Comparison of ENCODE assay signal across 24 mouse cellular contexts in genomic region chr4:56698671-56699070, GRCm38 (mm10). TPM values are rescaled to one million over a fixed set of nuclear protein-coding genes. Genes with fewer than 3 reads are reported as not detected.
DNase-seq lines count a peak whose midpoint lies in the region; ATAC-seq and TF ChIP-seq lines count a peak whose summit lies in the region.
"Had no signal": no experiment of that assay in that cellular context is flagged by ENCODE, and none has a peak within 500 bp of the region (broad histone marks: within the 10 kb centered on the region; RNA-seq: fewer than 3 reads in every experiment).

No protein-coding gene starts in this region.

- H3K4me3 ChIP-seq in kidney, postnatal 0 days (replicated peaks; ENCODE audit: low read depth, low read length), result no peak overlapping the region
- H3K4me3 ChIP-seq: embryonic facial prominence, embryonic 12.5 days; forebrain, embryonic 15.5 days; intestine, embryonic 15.5 days had no signal

- no peak overlapping the region for H3K27ac ChIP-seq in kidney, postnatal 0 days
- H3K27ac ChIP-seq: embryonic facial prominence, embryonic 12.5 days; forebrain, embryonic 15.5 days; hindbrain, embryonic 14.5 days; intestine, embryonic 15.5 days had no signal

- no peak overlapping the region for H3K9ac ChIP-seq in kidney, postnatal 0 days (ENCODE audit: low read depth, low read length)
- H3K9ac ChIP-seq: embryonic facial prominence, embryonic 12.5 days; forebrain, embryonic 15.5 days; hindbrain, embryonic 14.5 days; intestine, embryonic 15.5 days had no signal

- WGBS in kidney, postnatal 0 days, result 36% methylated on average over 5 of the region's 5 CpGs

- ATAC-seq in kidney, postnatal 0 days (replicated peaks; ENCODE audit: low FRiP score, low read depth), result no peak
- ATAC-seq: forebrain, embryonic 15.5 days; intestine, embryonic 15.5 days had no signal

- no peak for TF ChIP-seq CTCF in kidney, postnatal 0 days (IDR thresholded peaks at IDR 0.05; ENCODE audit: low read depth)

- no peaks in the 10 kb centered on the region for H3K27me3 ChIP-seq in kidney, postnatal 0 days (ENCODE audit: insufficient read depth, low read length)
- H3K27me3 ChIP-seq: CH12.LX; embryonic facial prominence, embryonic 12.5 days; forebrain, embryonic 15.5 days; intestine, embryonic 15.5 days had no signal

- H3K36me3 ChIP-seq in kidney, postnatal 0 days (ENCODE audit: insufficient read depth, low read length), result no peaks in the 10 kb centered on the region
- H3K36me3 ChIP-seq: embryonic facial prominence, embryonic 12.5 days; forebrain, embryonic 15.5 days; intestine, embryonic 15.5 days had no signal

- no peaks in the 10 kb centered on the region for H3K4me1 ChIP-seq in kidney, postnatal 0 days (replicated peaks; ENCODE audit: insufficient read depth, low read length)
- H3K4me1 ChIP-seq: embryonic facial prominence, embryonic 12.5 days; forebrain, embryonic 15.5 days; intestine, embryonic 15.5 days had no signal

- H3K9me3 ChIP-seq in kidney, postnatal 0 days (replicated peaks; ENCODE audit: low read length), result no peaks in the 10 kb centered on the region
- H3K9me3 ChIP-seq: embryonic facial prominence, embryonic 12.5 days; forebrain, embryonic 15.5 days; intestine, embryonic 15.5 days had no signal

- peak; percentile 20 for DNase-seq in gastrocnemius, adult 18-20 months (ENCODE audit: low spot score)
- no peak for DNase-seq in gastrocnemius, postnatal 25 days
- DNase-seq in kidney, postnatal 0 days (ENCODE audit: low spot score), result peak; percentile 49
- DNase-seq in kidney, adult 11 months, result no peak
- peak; percentile 32 for DNase-seq in NIH3T3 (ENCODE audit: low read depth)
- DNase-seq in cerebellum, postnatal 14 days, result no peak
- DNase-seq in thymus, postnatal 14 days, result no peak
- DNase-seq: adrenal gland, adult 8-10 months; adrenal gland, postnatal 36 days; cerebellum, adult 11 months; cerebellum, adult 8-10 months; cerebellum, postnatal 25 days; gastrocnemius, postnatal 36 days; heart, adult 11 months; heart, postnatal 14 days had no signal

- no peak overlapping the region for H3K4me2 ChIP-seq in kidney, postnatal 0 days (ENCODE audit: low read length)
- H3K4me2 ChIP-seq: embryonic facial prominence, embryonic 12.5 days; forebrain, embryonic 15.5 days; hindbrain, embryonic 14.5 days; intestine, embryonic 15.5 days had no signal

RNA-seq across cellular contexts. Expression of gene Gm26657, which starts 41.2 kb away (rescaled TPM):
- total RNA-seq in gastrocnemius, adult 18-20 months (2021), result not detected
- not detected for total RNA-seq in gastrocnemius, postnatal 25 days (2021)
- polyA plus RNA-seq in kidney, postnatal 0 days (2015; fragmentation: Nextera tagmentation; extraction: Ambion mirVana), result not detected in 2 replicates
- total RNA-seq: adrenal gland, adult 8-10 months; adrenal gland, postnatal 36 days; CH12.LX; gastrocnemius, postnatal 36 days; heart, postnatal 14 days; hematopoietic stem cell, adult 5-6 weeks had no signal
- polyA plus RNA-seq: cortical plate, adult 2 months; embryonic facial prominence, embryonic 12.5 days; forebrain, embryonic 11.5 days; forebrain, embryonic 15.5 days; heart, embryonic 14.5 days; hindbrain, embryonic 14.5 days; intestine, embryonic 15.5 days had no signal

RNA-seq across cellular contexts. Expression of gene Actl7b, which starts 42.6 kb away (rescaled TPM):
- total RNA-seq in gastrocnemius, adult 18-20 months (2021), result not detected
- not detected for total RNA-seq in gastrocnemius, postnatal 25 days (2021)
- not detected in 2 replicates for polyA plus RNA-seq in kidney, postnatal 0 days (2015; fragmentation: Nextera tagmentation; extraction: Ambion mirVana)
- total RNA-seq: gastrocnemius, postnatal 36 days had no signal
- polyA plus RNA-seq: embryonic facial prominence, embryonic 12.5 days; forebrain, embryonic 11.5 days; forebrain, embryonic 15.5 days; heart, embryonic 14.5 days; hindbrain, embryonic 14.5 days; intestine, embryonic 15.5 days had no signal

RNA-seq across cellular contexts. Expression of gene Actl7a, which starts 44.5 kb away (rescaled TPM):
- not detected for total RNA-seq in gastrocnemius, adult 18-20 months (2021)
- not detected for total RNA-seq in gastrocnemius, postnatal 25 days (2021)
- not detected in 2 replicates for polyA plus RNA-seq in kidney, postnatal 0 days (2015; fragmentation: Nextera tagmentation; extraction: Ambion mirVana)
- total RNA-seq: adrenal gland, adult 8-10 months; adrenal gland, postnatal 36 days; gastrocnemius, postnatal 36 days; heart, postnatal 14 days; hematopoietic stem cell, adult 5-6 weeks had no signal
- polyA plus RNA-seq: cortical plate, adult 2 months; embryonic facial prominence, embryonic 12.5 days; forebrain, embryonic 15.5 days; heart, embryonic 14.5 days; hindbrain, embryonic 14.5 days; intestine, embryonic 15.5 days had no signal

Comparison
In these comparisons a context has a peak if more than half of its experiments do, and no peak if none do; other contexts are left out.
1. DNase-seq: peak in gastrocnemius, adult 18-20 months (single experiment), kidney, postnatal 0 days (single experiment) and NIH3T3 (single experiment); none in gastrocnemius, postnatal 25 days (single experiment), kidney, adult 11 months (single experiment), cerebellum, postnatal 14 days (0 of 2) and thymus, postnatal 14 days (single experiment).